Mouse (Mus musculus): Measurements from ENCODE around the gene Cby3. TPM values are rescaled to one million over a fixed set of nuclear protein-coding genes. Genes with fewer than 3 reads are reported as not detected.

Gene Cby3
- total RNA-seq, 1 experiment from 2014 or later = not detected

GRCm38 (mm10) chr11:50379023-50379752 lies 24.9 kb downstream of the Cby3 start:
- no peak for ATAC-seq (replicated peaks; ENCODE audit: insufficient number of reproducible peaks, low FRiP score, low TSS enrichment, poor library complexity, severe bottlenecking)

- ATAC-seq (replicated peaks; ENCODE audit: insufficient number of reproducible peaks, low FRiP score, low TSS enrichment, poor library complexity, severe bottlenecking) = no peak
These were observed 27.0 kb downstream of the Cby3 start for GRCm38 (mm10) chr11:50381311-50381710.

GRCm38 (mm10) chr11:50387167-50387679 lies 33.0 kb downstream of the Cby3 start:
- no peak for ATAC-seq (replicated peaks; ENCODE audit: insufficient number of reproducible peaks, low FRiP score, low TSS enrichment, poor library complexity, severe bottlenecking)

- ATAC-seq (replicated peaks; ENCODE audit: insufficient number of reproducible peaks, low FRiP score, low TSS enrichment, poor library complexity, severe bottlenecking) = no peak
These were observed 33.4 kb downstream of the Cby3 start for GRCm38 (mm10) chr11:50387697-50388096.

GRCm38 (mm10) chr11:50388217-50388929 lies 34.1 kb downstream of the Cby3 start:
- no peak for ATAC-seq (replicated peaks; ENCODE audit: insufficient number of reproducible peaks, low FRiP score, low TSS enrichment, poor library complexity, severe bottlenecking)

- ATAC-seq (replicated peaks; ENCODE audit: insufficient number of reproducible peaks, low FRiP score, low TSS enrichment, poor library complexity, severe bottlenecking) = no peak
These were observed 34.7 kb downstream of the Cby3 start for GRCm38 (mm10) chr11:50389011-50389410.

- ATAC-seq (replicated peaks; ENCODE audit: insufficient number of reproducible peaks, low FRiP score, low TSS enrichment, poor library complexity, severe bottlenecking) = no peak
These were observed 35.4 kb downstream of the Cby3 start for GRCm38 (mm10) chr11:50389616-50390015.

GRCm38 (mm10) chr11:50391272-50391960 lies 37.2 kb downstream of the Cby3 start:
- no peak for ATAC-seq (replicated peaks; ENCODE audit: insufficient number of reproducible peaks, low FRiP score, low TSS enrichment, poor library complexity, severe bottlenecking)

GRCm38 (mm10) chr11:50393306-50393705 lies 39.0 kb downstream of the Cby3 start:
- no peak for ATAC-seq (replicated peaks; ENCODE audit: insufficient number of reproducible peaks, low FRiP score, low TSS enrichment, poor library complexity, severe bottlenecking)

- ATAC-seq (replicated peaks; ENCODE audit: insufficient number of reproducible peaks, low FRiP score, low TSS enrichment, poor library complexity, severe bottlenecking) = no peak
These were observed 40.5 kb downstream of the Cby3 start for GRCm38 (mm10) chr11:50394731-50395130.

- no peak for ATAC-seq (replicated peaks; ENCODE audit: insufficient number of reproducible peaks, low FRiP score, low TSS enrichment, poor library complexity, severe bottlenecking)
These were observed 42.6 kb downstream of the Cby3 start for GRCm38 (mm10) chr11:50396766-50397307.

GRCm38 (mm10) chr11:50397316-50397715 lies 43.1 kb downstream of the Cby3 start:
- ATAC-seq (replicated peaks; ENCODE audit: insufficient number of reproducible peaks, low FRiP score, low TSS enrichment, poor library complexity, severe bottlenecking) = no peak

- ATAC-seq (replicated peaks; ENCODE audit: insufficient number of reproducible peaks, low FRiP score, low TSS enrichment, poor library complexity, severe bottlenecking) = no peak
These were observed 44.5 kb downstream of the Cby3 start for GRCm38 (mm10) chr11:50398803-50399202.

GRCm38 (mm10) chr11:50402481-50402880 lies 48.2 kb downstream of the Cby3 start:
- no peak for ATAC-seq (replicated peaks; ENCODE audit: insufficient number of reproducible peaks, low FRiP score, low TSS enrichment, poor library complexity, severe bottlenecking)

GRCm38 (mm10) chr11:50403367-50404014 lies 49.2 kb downstream of the Cby3 start:
- no peak for ATAC-seq (replicated peaks; ENCODE audit: insufficient number of reproducible peaks, low FRiP score, low TSS enrichment, poor library complexity, severe bottlenecking)

GRCm38 (mm10) chr11:50407235-50407634 lies 53.0 kb downstream of the Cby3 start:
- ATAC-seq (replicated peaks; ENCODE audit: insufficient number of reproducible peaks, low FRiP score, low TSS enrichment, poor library complexity, severe bottlenecking) = no peak
